Mouse (Mus musculus) kidney, adult 2 months (tissue): ENCODE results near the gene Gm6526.
"Not testable (repeated sequence)": the region's sequence is repeated elsewhere in the genome, so short reads cannot be mapped to it uniquely, and the experiment has no call there.

Experiments
- CTCF ChIP-seq: fragments of 200-500 bp; conservative IDR thresholded peaks from 2 replicates; pipeline ENCODE4 v1.5.1; 2011; ENCODE audit warnings: low read depth, mild to moderate bottlenecking, control low read depth, low read length, moderate library complexity, mixed read lengths; ENCODE audit not compliant: insufficient read depth, insufficient read length
- POLR2A ChIP-seq: fragments of 200-500 bp; IDR thresholded peaks from one replicate; pipeline ENCODE4 v1.6.1; 2011; ENCODE audit warnings: low read depth, low read length, control low read depth

GRCm38 (mm10) chr14:43793811-43794210 is 46.1 kb downstream of the Gm6526 start:
- not testable (repeated sequence) for TF ChIP-seq CTCF, POLR2A
